Mouse (Mus musculus): Measurements from ENCODE around the gene Klhdc3.

Gene Klhdc3

GRCm38 (mm10) chr17:46702506-46702905 is 21.8 kb upstream of the Klhdc3 start:
- CTCF ChIA-PET: no interaction called here

DNA sequence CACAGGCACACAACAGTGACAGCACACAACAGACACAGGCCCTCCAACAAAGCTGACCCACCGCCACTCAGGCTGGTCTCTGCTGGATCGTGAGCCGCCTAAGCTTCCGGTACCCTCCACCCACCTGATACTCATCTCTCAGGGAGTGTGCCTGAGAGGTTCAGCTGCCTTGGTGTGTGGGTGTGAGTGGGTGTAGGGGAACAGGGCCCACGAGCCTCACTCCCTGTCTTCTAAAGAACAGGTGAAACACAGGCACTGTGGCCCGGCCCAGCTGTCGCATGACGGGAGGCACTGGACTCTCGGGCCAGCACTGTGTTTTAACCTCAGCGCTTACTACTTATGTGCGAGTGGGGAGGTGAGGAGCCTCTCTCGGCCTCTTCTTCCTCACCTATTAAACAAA is 21.4 kb upstream of the Klhdc3 start:
- CTCF ChIA-PET: no interaction called here

DNA sequence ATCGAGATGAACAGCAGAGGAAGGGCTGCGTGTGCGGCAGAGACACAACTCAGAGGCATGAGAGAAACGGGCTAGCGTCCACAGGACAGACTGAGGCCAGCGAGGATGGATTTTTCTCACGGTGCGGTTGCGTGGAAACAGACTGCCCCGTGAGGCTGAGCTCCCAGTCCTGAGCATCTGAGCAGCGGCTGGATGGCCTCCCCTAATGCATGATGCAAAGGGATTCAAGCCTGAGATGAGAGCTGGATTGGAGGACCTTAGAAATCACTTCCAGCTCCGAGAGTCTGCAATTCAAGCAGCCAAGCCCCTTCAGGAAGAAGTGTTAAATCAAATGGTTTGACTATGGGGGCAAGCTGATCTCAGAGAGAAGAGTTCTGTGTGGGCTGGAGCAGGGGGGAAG is 20.8 kb upstream of the Klhdc3 start:
- CTCF ChIA-PET: no interaction called here

- CTCF ChIA-PET: no interaction called here
Measured at GRCm38 (mm10) chr17:46699912-46700311, 19.2 kb upstream of the Klhdc3 start.

DNA sequence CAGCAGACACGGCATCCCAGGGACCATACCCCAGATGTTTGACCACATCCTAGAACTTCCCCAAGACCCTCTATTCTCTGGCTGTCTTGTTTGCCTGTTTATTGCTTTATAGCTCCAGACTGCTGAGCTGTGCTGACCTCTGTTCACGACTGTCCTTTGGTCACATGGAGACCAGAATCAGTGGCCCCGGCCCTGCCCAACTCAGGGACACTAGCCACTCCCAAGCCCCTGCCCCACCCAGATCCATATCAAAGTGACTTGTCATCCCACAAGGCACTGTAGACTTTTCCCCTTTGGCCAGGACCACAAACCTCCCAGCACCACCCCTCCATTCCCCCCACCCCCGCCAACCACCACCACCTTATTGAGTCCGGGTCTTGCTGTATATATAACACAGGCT is 18.5 kb upstream of the Klhdc3 start:
- CTCF ChIA-PET: no interaction called here

GRCm38 (mm10) chr17:46698515-46698914 is 17.8 kb upstream of the Klhdc3 start:
- CTCF ChIA-PET: no interaction called here

GRCm38 (mm10) chr17:46694517-46695063 is 13.9 kb upstream of the Klhdc3 start:
- CTCF ChIA-PET: no interaction called here

DNA sequence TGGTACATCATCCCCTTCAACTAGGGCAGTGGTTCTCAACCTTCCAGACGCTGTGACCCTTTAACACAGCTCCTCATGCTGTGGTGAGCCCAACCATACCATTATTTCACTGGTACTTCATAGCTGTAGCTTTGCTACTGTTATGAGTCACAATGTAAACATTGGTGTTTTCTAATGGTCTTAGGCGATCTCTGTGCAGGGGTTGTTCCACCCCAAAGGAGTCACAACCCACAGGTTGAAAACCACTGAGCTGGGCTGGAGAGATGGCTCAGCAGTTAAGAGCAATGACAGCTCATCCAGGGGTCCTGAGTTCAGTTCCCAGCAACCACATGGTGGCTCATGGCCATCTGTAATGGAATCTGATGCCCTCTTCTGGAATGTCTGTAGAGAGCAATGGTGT is 10.7 kb upstream of the Klhdc3 start:
- CTCF ChIA-PET: no interaction called here

GRCm38 (mm10) chr17:46690665-46691064 is 10.0 kb upstream of the Klhdc3 start:
- CTCF ChIA-PET: interaction anchor here (0.6 kb wide), 1 partner anchor 93 kb away, joined by 3 read pairs; no protein-coding TSS in a partner anchor

- CTCF ChIA-PET: interaction anchor here (1.2 kb wide), 1 partner anchor 19 kb away, joined by 3 read pairs; the partner anchor contains the start of gene Ppp2r5d
Measured at GRCm38 (mm10) chr17:46685913-46686312, 5.2 kb upstream of the Klhdc3 start.

- CTCF ChIA-PET: no interaction called here
Measured at GRCm38 (mm10) chr17:46682654-46683389, 2.1 kb upstream of the Klhdc3 start.

DNA sequence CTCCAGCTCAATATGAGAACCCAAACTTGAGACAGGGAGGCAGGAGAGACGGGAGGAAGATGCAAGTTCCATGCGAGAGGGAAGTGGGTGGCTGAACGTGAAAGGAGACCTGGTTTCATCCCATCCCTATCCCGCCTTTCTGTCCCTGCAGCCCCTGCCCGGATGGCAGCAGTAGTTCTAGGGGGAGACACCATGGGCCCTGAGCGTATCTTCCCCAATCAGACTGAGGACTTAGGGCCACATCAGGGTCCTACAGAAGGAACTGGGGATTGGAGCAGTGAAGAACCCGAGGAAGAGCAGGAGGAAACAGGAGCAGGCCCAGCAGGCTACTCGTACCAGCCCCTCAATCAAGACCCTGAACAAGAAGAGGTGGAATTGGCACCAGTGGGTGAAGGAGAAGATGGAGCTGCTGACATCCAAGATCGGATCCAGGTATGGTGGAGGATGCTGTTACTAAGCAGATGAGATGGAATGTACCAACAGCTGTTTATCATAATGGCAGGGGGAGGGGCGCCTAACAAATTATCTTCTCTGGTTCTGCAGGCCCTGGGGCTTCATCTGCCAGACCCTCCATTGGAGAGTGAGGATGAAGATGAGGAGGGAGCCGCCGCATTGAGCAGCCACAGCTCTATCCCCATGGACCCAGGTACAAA is 878 bp upstream of the Klhdc3 start:
- CTCF ChIA-PET: interaction anchor here (0.5 kb wide), 1 partner anchor 527 kb away, joined by 3 read pairs; no protein-coding TSS in a partner anchor

GRCm38 (mm10) chr17:46679843-46680759 is 613 bp downstream of the Klhdc3 start:
- CTCF ChIA-PET: interaction anchor here (1.3 kb wide), 1 partner anchor 12 kb away, joined by 9 read pairs; no protein-coding TSS in a partner anchor

DNA sequence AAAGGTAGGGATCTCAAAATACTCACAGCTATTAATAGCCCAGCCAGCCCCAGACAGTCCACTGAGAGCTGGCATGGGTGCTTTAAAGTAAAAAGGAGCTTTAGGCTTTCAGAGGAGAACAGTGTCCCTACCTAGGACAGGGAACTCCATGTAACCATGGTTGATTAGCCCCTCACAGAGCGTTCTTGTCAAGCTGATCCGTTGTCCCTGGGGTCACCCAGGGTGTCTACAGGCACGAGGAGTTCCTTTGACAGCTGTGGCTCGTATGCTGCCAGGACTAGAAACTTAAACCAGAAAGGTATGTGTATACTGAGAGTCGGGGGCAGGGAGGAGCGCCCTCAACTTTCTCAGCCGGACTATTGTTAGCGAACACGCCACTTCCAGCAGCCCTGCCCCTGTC is 1.8 kb downstream of the Klhdc3 start:
- CTCF ChIA-PET: no interaction called here

GRCm38 (mm10) chr17:46678416-46678815 is 2.3 kb downstream of the Klhdc3 start, which contains the start of gene Mea1:
Mea1 (plus strand) TSS chr17:46678793.
- CTCF ChIA-PET: no interaction called here

DNA sequence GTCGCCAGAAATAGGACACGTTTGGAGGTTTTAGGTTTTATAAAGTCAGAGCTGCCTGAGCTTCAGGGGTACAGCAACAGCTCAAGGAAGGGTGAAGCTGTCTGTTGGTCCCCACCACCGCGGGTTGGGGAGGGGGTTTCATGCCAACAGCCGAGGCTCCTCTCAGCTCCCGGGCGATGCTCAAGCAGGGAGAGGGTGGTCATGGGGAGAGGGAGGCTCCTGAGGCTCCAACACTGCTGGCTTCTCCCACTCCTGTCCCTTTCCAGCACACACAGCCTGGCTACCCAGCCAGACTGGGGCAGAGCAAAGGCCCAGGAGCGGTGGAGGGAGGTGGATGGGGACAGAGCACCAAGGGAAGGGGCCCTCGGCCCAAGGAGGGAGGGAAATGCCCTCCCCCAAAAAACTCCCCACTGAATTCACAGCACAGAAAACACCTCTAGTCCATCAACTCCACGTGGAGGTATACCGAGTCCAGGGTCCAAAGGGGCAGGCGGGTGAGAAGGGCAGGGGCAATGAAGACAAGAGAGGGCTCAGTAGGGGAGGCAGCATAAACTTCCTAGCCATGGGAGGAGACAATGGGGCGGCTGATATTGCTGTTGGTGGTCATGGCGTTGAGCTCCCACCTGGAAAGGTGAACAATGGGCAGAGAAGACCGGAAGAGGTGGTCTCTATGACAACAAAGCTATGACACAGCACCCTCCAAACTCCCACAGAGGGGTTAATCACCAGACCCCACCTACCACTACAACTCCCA is 6.0 kb downstream of the Klhdc3 start:
- CTCF ChIA-PET: interaction anchor here (0.6 kb wide), 1 partner anchor 179 kb away, joined by 3 read pairs; no protein-coding TSS in a partner anchor

- CTCF ChIA-PET: interaction anchor here (0.6 kb wide), 1 partner anchor 179 kb away, joined by 3 read pairs; no protein-coding TSS in a partner anchor
Measured at GRCm38 (mm10) chr17:46673850-46674529, 6.7 kb downstream of the Klhdc3 start, which contains the start of gene Rrp36. Rrp36 (minus strand) TSS chr17:46674352.

- CTCF ChIA-PET: no interaction called here
Measured at GRCm38 (mm10) chr17:46669911-46670310, 10.8 kb downstream of the Klhdc3 start.

GRCm38 (mm10) chr17:46667712-46668111 is 13.0 kb downstream of the Klhdc3 start:
- CTCF ChIA-PET: interaction anchor here (0.6 to 0.9 kb wide), 2 partner anchors 12 to 37 kb away, joined by 5 to 9 read pairs; partner anchors contain the start of gene Ppp2r5d

GRCm38 (mm10) chr17:46662730-46663129 is 18.0 kb downstream of the Klhdc3 start:
- CTCF ChIA-PET: interaction anchor here (0.7 kb wide), 1 partner anchor 336 kb away, joined by 3 read pairs; no protein-coding TSS in a partner anchor
